Mouse (Mus musculus) forebrain, embryonic 15.5 days (tissue): ENCODE results near the gene Mfsd4a. TPM values are rescaled to one million over a fixed set of nuclear protein-coding genes. Genes with fewer than 3 reads are reported as not detected.
A peak's percentile ranks its signal among the peaks of the same experiment; 100 is the strongest.

Source experiments
- ATAC-seq: fragments of 200-750 bp; cut with Nextera tagmentation; replicated peaks from 2 replicates; pipeline ENCODE4 v1.8.0; 2017; ENCODE audit warnings: mild to moderate bottlenecking, moderate TSS enrichment, moderate library complexity
- H3K27ac ChIP-seq: fragments of 300-500 bp; sonication (generic); replicated peaks from 2 replicates; pipeline ENCODE4 v1.5.1; 2015; ENCODE audit warnings: mild to moderate bottlenecking, inconsistent platforms
- H3K27me3 ChIP-seq: fragments of 300-500 bp; sonication (generic); 2 replicates; pipeline ENCODE4 v1.6.1; 2015; ENCODE audit warnings: inconsistent platforms
- H3K36me3 ChIP-seq: fragments of 300-500 bp; sonication (generic); 2 replicates; pipeline ENCODE4 v1.6.1; 2015; ENCODE audit warnings: mild to moderate bottlenecking, inconsistent platforms
- H3K4me1 ChIP-seq: fragments of 300-500 bp; sonication (generic); 2 replicates; pipeline ENCODE4 v1.6.1; 2015; ENCODE audit warnings: inconsistent platforms
- H3K4me2 ChIP-seq: fragments of 300-500 bp; sonication (generic); replicated peaks from 2 replicates; pipeline ENCODE4 v1.6.1; 2015; ENCODE audit warnings: mild to moderate bottlenecking, inconsistent platforms
- H3K4me3 ChIP-seq: fragments of 300-500 bp; sonication (generic); 2 replicates; pipeline ENCODE4 v1.5.1; 2015; ENCODE audit warnings: mild to moderate bottlenecking, inconsistent platforms
- H3K9ac ChIP-seq: fragments of 300-500 bp; sonication (generic); replicated peaks from 2 replicates; pipeline ENCODE4 v1.6.1; 2015; ENCODE audit warnings: mild to moderate bottlenecking, inconsistent platforms
- H3K9me3 ChIP-seq: fragments of 300-500 bp; sonication (generic); 2 replicates; pipeline ENCODE4 v1.6.1; 2016; ENCODE audit warnings: inconsistent platforms
- WGBS: fragments of 180-500 bp; shearing (Covaris S2); methylation state at CpG from one replicate; pipeline ENCODE4 v1.1.7; 2015; ENCODE audit warnings: mixed read lengths; 5-methylcytosine and 5-hydroxymethylcytosine counted together
- polyA plus RNA-seq: library from polyadenylated mRNA; unstranded; fragments of >200 nt; fragmentation: Nextera tagmentation; extraction: Ambion mirVana; gene quantifications from 2 replicates; pipeline ENCODE4 v1.2.1, GENCODE M21; 2015

Mfsd4a gene
- polyA plus RNA-seq, 1 experiment from 2014 or later = 8.9 TPM

DNA sequence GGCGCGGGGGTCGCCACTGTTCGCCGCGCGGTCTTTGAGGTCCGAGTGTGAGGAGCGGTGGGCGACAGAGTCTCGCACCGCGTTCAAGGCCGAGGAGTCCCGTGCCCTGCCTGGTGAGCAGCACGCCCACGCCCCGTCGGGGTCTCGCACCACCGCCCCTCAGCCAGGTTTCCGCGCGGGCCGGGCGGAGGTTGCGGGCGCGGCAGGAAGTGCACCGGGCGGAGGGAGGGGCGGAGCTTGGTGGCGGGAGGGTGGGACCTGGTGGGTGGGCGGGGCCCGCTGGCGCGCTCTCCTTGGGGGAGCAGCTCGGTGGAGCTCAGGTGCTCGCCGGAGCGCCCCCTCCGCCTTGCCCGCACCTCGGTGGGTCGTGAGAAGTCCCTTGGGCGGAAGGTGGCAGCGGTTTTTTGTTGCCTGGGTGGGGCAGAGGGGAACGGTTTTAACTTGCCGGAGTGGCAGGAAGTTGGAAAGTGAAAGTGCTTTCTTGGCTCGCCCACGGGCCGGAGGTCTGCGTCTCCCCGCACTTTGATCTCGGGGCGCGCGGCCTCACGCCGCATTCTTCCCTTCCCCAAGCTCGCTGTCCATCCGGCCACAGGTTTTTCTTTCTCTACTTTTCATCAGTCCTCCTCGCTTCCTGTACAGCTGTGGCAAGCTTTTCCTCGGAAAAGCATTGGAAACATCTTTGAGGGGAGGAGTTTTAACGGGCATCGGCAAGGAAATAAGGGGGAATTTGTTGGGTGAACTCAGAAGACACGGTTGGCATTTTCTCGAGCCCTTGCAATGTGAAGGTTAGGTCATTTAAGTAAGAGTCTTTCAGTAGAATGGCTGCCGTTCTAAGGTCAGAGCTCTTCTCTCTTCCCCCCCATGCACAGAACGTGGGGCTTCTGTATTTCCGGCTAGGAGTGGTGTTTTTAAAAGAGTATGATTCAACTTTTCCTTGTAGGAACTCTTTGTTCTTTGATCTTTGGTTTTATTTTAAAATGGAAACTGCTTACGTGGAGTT, 59.7 kb downstream of the Mfsd4a start:
- H3K9ac ChIP-seq = peak overlapping the region; percentile 90
- no peaks in the 10 kb centered on the region for H3K36me3 ChIP-seq
- H3K4me2 ChIP-seq = peak overlapping the region; percentile 63
- peak; percentile 91 for ATAC-seq
- H3K4me1 ChIP-seq = peaks cover 23% of the 10 kb centered on the region
- under 1% methylated on average over 60 of the region's 72 CpGs for WGBS
- H3K27ac ChIP-seq = peak overlapping the region; percentile 97
- H3K27me3 ChIP-seq = no peaks in the 10 kb centered on the region
- H3K4me3 ChIP-seq = peak overlapping the region; percentile 78
- H3K9me3 ChIP-seq = no peaks in the 10 kb centered on the region

GRCm38 (mm10) chr1:132007282-132007815, 60.5 kb downstream of the Mfsd4a start, which contains the start of gene Elk4:
TSS of gene Elk4 (plus strand) at chr1:132007607.
- H3K9ac ChIP-seq = peak within 1 kb of the TSS; percentile 90
- peak within 1 kb of the TSS; percentile 97 for H3K27ac ChIP-seq
- peak within 1 kb of the TSS; percentile 78 for H3K4me3 ChIP-seq
- no peaks in the 10 kb centered on the region for H3K9me3 ChIP-seq
- peak; percentile 95 for ATAC-seq
- H3K36me3 ChIP-seq = no peaks in the 10 kb centered on the region
- peak within 1 kb of the TSS; percentile 63 for H3K4me2 ChIP-seq
- peaks cover 23% of the 10 kb centered on the region for H3K4me1 ChIP-seq
- under 1% methylated on average over 61 of the region's 61 CpGs for WGBS
- no peaks in the 10 kb centered on the region for H3K27me3 ChIP-seq

DNA sequence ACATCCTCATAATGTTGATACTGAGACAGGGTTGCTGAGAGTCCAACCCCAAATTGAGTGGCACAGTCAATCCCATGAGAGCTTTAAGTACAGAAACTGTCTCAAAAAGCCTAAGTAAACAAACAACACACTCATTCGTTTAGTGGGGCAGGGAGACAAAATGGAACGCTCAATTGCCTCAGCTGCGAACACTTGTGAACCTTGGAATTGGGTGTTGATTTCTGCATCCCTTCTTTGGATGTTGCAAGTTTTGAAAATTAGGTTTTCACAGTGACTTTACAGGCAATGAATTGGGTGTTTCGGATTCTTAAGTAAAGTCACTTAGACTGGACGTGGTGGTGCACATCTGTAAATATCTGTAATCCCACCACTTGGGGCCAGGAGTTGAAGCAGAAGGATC, 61.1 kb downstream of the Mfsd4a start:
- peak overlapping the region; percentile 90 for H3K9ac ChIP-seq

GRCm38 (mm10) chr1:132006046-132006445, 61.8 kb downstream of the Mfsd4a start:
- Histone ChIP-seq H3K9ac (no peak overlapping the region), H3K4me2 (no peak overlapping the region), H3K36me3 (no peaks in the 10 kb centered on the region), H3K27me3 (no peaks in the 10 kb centered on the region), H3K27ac (no peak overlapping the region), H3K4me3 (no peak overlapping the region), H3K4me1 (peaks cover 23% of the 10 kb centered on the region), H3K9me3 (no peaks in the 10 kb centered on the region)
- no peak for ATAC-seq
- 88% methylated on average over 3 of the region's 3 CpGs for WGBS

More for the DNA sequence above, 61.1 kb downstream of the Mfsd4a start:
- Histone ChIP-seq H3K4me2 (peak overlapping the region; percentile 63), H3K36me3 (no peaks in the 10 kb centered on the region), H3K27ac (peak overlapping the region; percentile 97), H3K4me3 (peak overlapping the region; percentile 78), H3K27me3 (no peaks in the 10 kb centered on the region), H3K9me3 (no peaks in the 10 kb centered on the region), H3K4me1 (peaks cover 23% of the 10 kb centered on the region)
- ATAC-seq = no peak
- WGBS = 39% methylated on average over 5 of the region's 5 CpGs

DNA sequence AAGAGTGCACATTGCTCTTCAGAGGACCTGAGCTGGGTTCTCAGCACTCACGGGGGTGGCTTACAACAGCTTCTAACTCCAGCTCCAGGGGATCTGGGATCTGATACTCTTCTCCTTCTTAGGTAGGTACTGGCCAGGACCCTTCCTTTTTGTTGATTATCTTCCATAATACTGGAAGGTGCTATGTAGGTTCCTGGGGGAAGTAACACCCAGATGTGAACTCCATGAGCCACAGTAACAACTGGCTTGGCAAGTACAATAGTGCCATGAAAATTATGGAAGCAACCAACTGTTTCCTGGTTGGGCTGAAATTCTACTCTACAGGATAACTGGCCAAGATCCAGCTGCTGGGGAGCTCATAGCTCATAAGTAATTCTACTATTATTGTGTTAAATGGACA, 62.4 kb downstream of the Mfsd4a start:
- 85% methylated on average over 1 of the region's 1 CpGs for WGBS
- Histone ChIP-seq H3K4me3 (no peak overlapping the region), H3K4me1 (peaks cover 23% of the 10 kb centered on the region), H3K4me2 (no peak overlapping the region), H3K9ac (no peak overlapping the region), H3K36me3 (no peaks in the 10 kb centered on the region), H3K9me3 (no peaks in the 10 kb centered on the region), H3K27ac (no peak overlapping the region), H3K27me3 (no peaks in the 10 kb centered on the region)
- no peak for ATAC-seq

DNA sequence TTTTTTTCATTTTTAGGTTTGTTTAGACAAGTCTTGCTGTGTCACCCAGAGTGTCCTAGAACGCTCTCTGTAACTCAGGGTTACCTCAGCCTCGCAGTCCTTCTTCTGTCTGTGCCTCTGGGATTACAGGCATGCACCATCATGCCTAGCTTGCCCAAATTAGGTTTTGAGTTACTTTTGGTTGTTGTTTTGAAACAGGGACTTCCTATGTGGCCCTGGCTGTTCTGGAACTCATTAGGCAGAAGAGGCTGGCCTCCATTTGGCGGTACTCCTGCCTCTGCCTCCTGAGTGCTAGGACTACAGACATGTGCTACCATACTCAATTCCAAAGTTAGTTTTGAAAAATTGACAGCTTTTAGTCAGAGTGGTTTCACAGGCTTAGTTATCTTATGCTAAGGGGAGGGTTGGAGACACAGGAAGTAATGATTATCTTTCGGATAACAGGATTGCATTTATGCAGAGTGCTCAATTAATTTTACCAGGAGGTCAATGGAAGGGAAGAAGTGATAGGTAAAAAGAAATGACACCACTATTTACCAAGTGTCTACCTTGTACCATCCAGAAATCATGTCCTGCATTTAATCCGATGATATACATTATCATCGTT, 63.2 kb downstream of the Mfsd4a start:
- no peaks in the 10 kb centered on the region for H3K36me3 ChIP-seq
- no peak for ATAC-seq
- peaks cover 19% of the 10 kb centered on the region for H3K4me1 ChIP-seq
- H3K27me3 ChIP-seq = no peaks in the 10 kb centered on the region
- WGBS = 87% methylated on average over 6 of the region's 6 CpGs
- H3K9me3 ChIP-seq = no peaks in the 10 kb centered on the region
- H3K4me2 ChIP-seq = no peak overlapping the region
- no peak overlapping the region for H3K9ac ChIP-seq
- H3K27ac ChIP-seq = no peak overlapping the region
- no peak overlapping the region for H3K4me3 ChIP-seq

DNA sequence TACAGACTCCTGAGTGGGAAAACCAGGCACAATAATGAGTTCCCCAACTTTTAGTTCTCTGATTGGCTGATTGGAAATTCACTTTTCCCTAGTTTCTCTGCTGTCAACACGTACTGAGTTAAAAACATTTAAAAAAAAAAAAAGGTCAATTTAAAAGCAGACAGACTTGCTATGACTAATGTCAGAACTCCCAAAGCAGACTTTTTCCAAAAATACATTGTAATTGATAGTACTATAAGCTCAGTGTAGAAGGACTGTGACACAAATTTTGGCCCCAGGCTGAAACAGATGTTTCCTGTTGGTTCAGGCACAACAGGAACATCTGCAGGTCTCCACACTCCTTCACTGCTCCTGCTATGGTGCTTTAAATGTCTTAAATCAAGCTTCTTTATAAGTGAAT, 64.0 kb downstream of the Mfsd4a start:
- no peak for ATAC-seq
- Histone ChIP-seq H3K9me3 (no peaks in the 10 kb centered on the region), H3K36me3 (no peaks in the 10 kb centered on the region), H3K27me3 (no peaks in the 10 kb centered on the region), H3K4me1 (peaks cover 10% of the 10 kb centered on the region), H3K9ac (no peak overlapping the region), H3K4me3 (no peak overlapping the region), H3K4me2 (no peak overlapping the region), H3K27ac (no peak overlapping the region)
- whole genome bisulfite sequencing = 69% methylated on average over 1 of the region's 1 CpGs

GRCm38 (mm10) chr1:132003111-132003510, 64.8 kb downstream of the Mfsd4a start:
- no peak for ATAC-seq
- Histone ChIP-seq H3K9ac (no peak overlapping the region), H3K36me3 (no peaks in the 10 kb centered on the region), H3K27ac (no peak overlapping the region), H3K4me1 (peaks cover 5% of the 10 kb centered on the region), H3K4me3 (no peak overlapping the region), H3K4me2 (no peak overlapping the region), H3K9me3 (no peaks in the 10 kb centered on the region), H3K27me3 (no peaks in the 10 kb centered on the region)
- WGBS = 65% methylated on average over 2 of the region's 2 CpGs

- H3K4me2 ChIP-seq = no peak overlapping the region
- no peaks in the 10 kb centered on the region for H3K9me3 ChIP-seq
- 85% methylated on average over 4 of the region's 4 CpGs for WGBS
- no peak overlapping the region for H3K9ac ChIP-seq
- no peaks in the 10 kb centered on the region for H3K27me3 ChIP-seq
- H3K27ac ChIP-seq = no peak overlapping the region
- no peaks in the 10 kb centered on the region for H3K36me3 ChIP-seq
- H3K4me1 ChIP-seq = peaks cover 5% of the 10 kb centered on the region
- no peak for ATAC-seq
- no peak overlapping the region for H3K4me3 ChIP-seq
These were observed 66.0 kb downstream of the Mfsd4a start for GRCm38 (mm10) chr1:132001880-132002330.

DNA sequence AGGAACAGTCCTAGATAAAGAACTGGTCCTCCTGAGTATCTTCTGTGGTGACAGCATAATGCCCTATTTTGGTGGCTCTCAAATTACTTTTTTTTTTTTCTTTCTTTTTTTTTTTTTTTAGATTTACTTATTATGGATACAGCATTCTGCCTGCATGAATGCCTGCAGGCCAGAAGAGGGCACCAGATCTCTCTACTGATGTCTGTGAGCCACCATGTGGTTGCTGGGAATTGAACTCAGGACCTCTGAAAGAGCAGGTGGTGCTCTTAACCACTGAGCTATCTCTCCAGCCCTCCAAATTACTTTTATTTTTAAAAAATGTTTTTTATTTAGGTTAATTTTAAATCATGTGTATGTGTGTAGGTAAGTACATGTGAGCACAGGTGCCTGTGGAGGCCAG, 67.4 kb downstream of the Mfsd4a start:
- Histone ChIP-seq H3K9me3 (no peaks in the 10 kb centered on the region), H3K27me3 (no peaks in the 10 kb centered on the region), H3K27ac (no peak overlapping the region), H3K4me2 (no peak overlapping the region), H3K36me3 (no peaks in the 10 kb centered on the region), H3K4me1 (no peaks in the 10 kb centered on the region), H3K4me3 (no peak overlapping the region), H3K9ac (no peak overlapping the region)
- no peak for ATAC-seq

DNA sequence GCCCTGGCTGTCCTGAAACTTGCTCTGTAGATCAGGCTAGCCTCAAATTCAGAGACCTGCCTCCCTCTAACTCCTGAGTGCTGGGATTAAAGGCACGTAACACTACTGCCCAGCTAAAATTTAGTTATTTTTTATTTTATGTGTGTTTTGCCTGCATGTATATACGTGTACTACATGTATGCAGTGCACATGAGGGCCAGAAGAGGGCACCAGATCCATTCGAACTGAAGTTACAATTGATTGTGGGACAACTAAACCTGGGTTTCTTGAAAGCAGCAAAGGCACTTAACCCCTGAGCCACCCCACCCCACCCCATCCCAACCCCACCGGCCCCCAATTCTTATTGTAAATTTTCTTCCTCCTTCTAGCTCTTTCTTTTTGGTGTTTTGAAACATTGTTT, 72.8 kb downstream of the Mfsd4a start:
- no peaks in the 10 kb centered on the region for H3K27me3 ChIP-seq
- no peaks in the 10 kb centered on the region for H3K9me3 ChIP-seq
- H3K9ac ChIP-seq = no peak overlapping the region
- no peak overlapping the region for H3K27ac ChIP-seq
- H3K4me1 ChIP-seq = no peaks in the 10 kb centered on the region
- H3K36me3 ChIP-seq = no peaks in the 10 kb centered on the region
- H3K4me3 ChIP-seq = no peak overlapping the region
- no peak overlapping the region for H3K4me2 ChIP-seq
- WGBS = 31% methylated on average over 4 of the region's 4 CpGs
- no peak for ATAC-seq
